Mouse (Mus musculus) MEL (cell line): ENCODE measurements around the gene Tekt4. TPM values are rescaled to one million over a fixed set of nuclear protein-coding genes. Genes with fewer than 3 reads are reported as not detected.

Experiments
- DNase-seq: peaks from one replicate; pipeline ENCODE4 v3.0.0; 2011; ENCODE audit warnings: low read depth, low spot score
- H3K27ac ChIP-seq: 2 replicates; pipeline ENCODE4 v1.5.1; 2012; ENCODE audit warnings: low read depth, mild to moderate bottlenecking, control low read depth, low read length, moderate library complexity; ENCODE audit not compliant: control insufficient read depth
- H3K27me3 ChIP-seq, 2 experiments: fragments of 150-350 bp in 1 of 2; sonication (generic) in 1 of 2; 2 replicates each; pipeline ENCODE4 v1.6.1; 2012; ENCODE audit warnings: low read length in 2 of 2, mild to moderate bottlenecking in 2 of 2, improper control_type of control experiment in 1 of 2, moderate library complexity in 1 of 2; ENCODE audit not compliant: insufficient read depth in 2 of 2, control insufficient read depth in 1 of 2
- H3K36me3 ChIP-seq, 2 experiments: 2 replicates each; pipeline ENCODE4 v1.6.1; 2012 to 2014; ENCODE audit warnings: low read length in 2 of 2, improper control_type of control experiment in 1 of 2, inconsistent platforms in 1 of 2, mild to moderate bottlenecking in 1 of 2; ENCODE audit not compliant: insufficient read depth in 2 of 2, control insufficient read depth in 1 of 2
- H3K4me1 ChIP-seq, 2 experiments: fragments of 150-350 bp in 1 of 2; sonication (generic) in 1 of 2; 2 replicates each; pipeline ENCODE4 v1.6.1; 2012; ENCODE audit warnings: low read length in 2 of 2, improper control_type of control experiment in 1 of 2, mild to moderate bottlenecking in 1 of 2; ENCODE audit not compliant: insufficient read depth in 2 of 2, control insufficient read depth in 1 of 2
- H3K4me3 ChIP-seq, 2 experiments: fragments of 150-350 bp in 1 of 2; sonication (generic) in 1 of 2; 2 replicates each; pipeline ENCODE4 v1.5.1; 2012; ENCODE audit warnings: low read depth in 2 of 2, low read length in 2 of 2, mild to moderate bottlenecking in 2 of 2, moderate library complexity in 2 of 2, control low read depth in 1 of 2, improper control_type of control experiment in 1 of 2; ENCODE audit not compliant: control insufficient read depth in 1 of 2, insufficient read depth in 1 of 2
- H3K79me2 ChIP-seq: 2 replicates; pipeline ENCODE4 v1.6.1; 2012; ENCODE audit warnings: mild to moderate bottlenecking, low read length, moderate library complexity; ENCODE audit not compliant: control insufficient read depth, poor library complexity, insufficient read depth
- H3K9ac ChIP-seq: 2 replicates; pipeline ENCODE4 v1.6.1; 2012; ENCODE audit warnings: low read depth, mild to moderate bottlenecking, control low read depth, low read length, moderate library complexity; ENCODE audit not compliant: control insufficient read depth, poor library complexity, severe bottlenecking
- H3K9me3 ChIP-seq: fragments of 150-350 bp; sonication (generic); replicated peaks from 2 replicates; pipeline ENCODE4 v1.6.1; 2012; ENCODE audit warnings: mild to moderate bottlenecking, low read length, improper control_type of control experiment, moderate library complexity; ENCODE audit not compliant: insufficient read depth
- BHLHE40 ChIP-seq: IDR thresholded peaks from 2 replicates; pipeline ENCODE4 v1.6.1; 2012; ENCODE audit warnings: low read depth, mild to moderate bottlenecking, inconsistent platforms, low read length, improper control_type of control experiment, borderline replicate concordance
- CTCF ChIP-seq, 3 experiments: IDR thresholded peaks in 2 of 3; conservative IDR thresholded peaks in 1 of 3; 2 replicates each; pipeline ENCODE4 v1.5.1; 2011 to 2012; ENCODE audit warnings: low read length in 3 of 3, low read depth in 2 of 3, mild to moderate bottlenecking in 2 of 3, improper control_type of control experiment in 1 of 3, inconsistent platforms in 1 of 3, mixed read lengths in 1 of 3, moderate library complexity in 1 of 3; ENCODE audit not compliant: control insufficient read depth in 1 of 3, insufficient read depth in 1 of 3, poor library complexity in 1 of 3, severe bottlenecking in 1 of 3
- GATA1 ChIP-seq: IDR thresholded peaks from 2 replicates; pipeline ENCODE4 v1.6.1; 2011; ENCODE audit warnings: low read depth, low read length, improper control_type of control experiment
- JUND ChIP-seq: IDR thresholded peaks from 2 replicates; pipeline ENCODE4 v1.6.1; 2011; ENCODE audit warnings: low read depth, mild to moderate bottlenecking, improper control_type of control experiment, low read length
- MAFK ChIP-seq: IDR thresholded peaks from 2 replicates; pipeline ENCODE4 v1.6.1; 2011; ENCODE audit warnings: low read depth, mild to moderate bottlenecking, low read length, improper control_type of control experiment, borderline replicate concordance
- MAX ChIP-seq: IDR thresholded peaks from 2 replicates; pipeline ENCODE4 v1.6.1; 2011; ENCODE audit warnings: low read length, improper control_type of control experiment
- MAZ ChIP-seq: IDR thresholded peaks from 2 replicates; pipeline ENCODE4 v1.6.1; 2012; ENCODE audit warnings: low read depth, mild to moderate bottlenecking, inconsistent platforms, low read length, improper control_type of control experiment
- MXI1 ChIP-seq: IDR thresholded peaks from 2 replicates; pipeline ENCODE4 v1.6.1; 2011; ENCODE audit warnings: mild to moderate bottlenecking, low read depth, low read length, improper control_type of control experiment
- MYB ChIP-seq: IDR thresholded peaks from 2 replicates; pipeline ENCODE4 v1.6.1; 2011; ENCODE audit warnings: mild to moderate bottlenecking, low read depth, low read length, improper control_type of control experiment
- MYC ChIP-seq: IDR thresholded peaks from 2 replicates; pipeline ENCODE4 v1.6.1; 2011; ENCODE audit warnings: low read depth, mild to moderate bottlenecking, low read length, improper control_type of control experiment, moderate library complexity
- POLR2AphosphoS5 ChIP-seq: IDR thresholded peaks from 2 replicates; pipeline ENCODE4 v1.6.1; 2012; ENCODE audit warnings: low read depth, borderline replicate concordance, mild to moderate bottlenecking, inconsistent platforms, low read length, moderate library complexity, mixed read lengths
- RAD21 ChIP-seq: IDR thresholded peaks from 2 replicates; pipeline ENCODE4 v1.6.1; 2011; ENCODE audit warnings: mild to moderate bottlenecking, low read depth, low read length, improper control_type of control experiment
- SMC3 ChIP-seq: IDR thresholded peaks from 2 replicates; pipeline ENCODE4 v1.6.1; 2011; ENCODE audit warnings: low read depth, low read length, improper control_type of control experiment
- TAL1 ChIP-seq: IDR thresholded peaks from 2 replicates; pipeline ENCODE4 v1.6.1; 2012; ENCODE audit warnings: mild to moderate bottlenecking, inconsistent platforms, low read length, moderate library complexity, mixed read lengths
- TBP ChIP-seq: IDR thresholded peaks from 2 replicates; pipeline ENCODE4 v1.8.0; 2011; ENCODE audit warnings: low read depth, low read length, improper control_type of control experiment
- TCF12 ChIP-seq: IDR thresholded peaks from 2 replicates; pipeline ENCODE4 v1.6.1; 2014; ENCODE audit warnings: low read depth, mild to moderate bottlenecking, inconsistent platforms, low read length, improper control_type of control experiment, moderate library complexity
- USF1 ChIP-seq: IDR thresholded peaks from 2 replicates; pipeline ENCODE4 v1.6.1; 2014; ENCODE audit warnings: low read depth, mild to moderate bottlenecking, inconsistent platforms, low read length, improper control_type of control experiment, moderate library complexity
- ZC3H11A ChIP-seq: IDR thresholded peaks from 2 replicates; pipeline ENCODE4 v1.6.1; 2012; ENCODE audit warnings: low read depth, mild to moderate bottlenecking, inconsistent platforms, low read length, improper control_type of control experiment
- ZKSCAN1 ChIP-seq: IDR thresholded peaks from 2 replicates; pipeline ENCODE4 v1.6.1; 2012; ENCODE audit warnings: low read depth, mild to moderate bottlenecking, inconsistent platforms, low read length, improper control_type of control experiment, moderate library complexity
- ZNF384 ChIP-seq: IDR thresholded peaks from 2 replicates; pipeline ENCODE4 v1.6.1; 2012; ENCODE audit warnings: low read depth, mild to moderate bottlenecking, inconsistent platforms, low read length, improper control_type of control experiment
- polyA plus RNA-seq, 2 experiments: library from polyadenylated mRNA; stranded (reverse) in 1 of 2; unstranded in 1 of 2; fragments of >175 nt in 1 of 2; fragments of >200 nt in 1 of 2; gene quantifications; 2 replicates each; pipeline versions ENCODE4 v1.2.1 to v1.2.4; 2012; ENCODE audit warnings: low replicate concordance in 2 of 2, low read depth in 1 of 2; ENCODE audit not compliant: insufficient read length in 2 of 2, insufficient read depth in 1 of 2, missing spikeins in 1 of 2
- total RNA-seq: library from RNA; depleted of rRNA; stranded (reverse); fragments of 300-350 nt; gene quantifications from 2 replicates; pipeline ENCODE4 v1.2.3, GENCODE M21; 2012

Tekt4 gene
- total and polyA plus RNA-seq, 3 experiments, result not detected

- Histone ChIP-seq H3K27ac (no peak overlapping the region), H3K4me3 (no peak overlapping the region), H3K9me3 (no peaks in the 10 kb centered on the region), H3K9ac (no peak overlapping the region), H3K36me3 (no peaks in the 10 kb centered on the region), H3K27me3 (peaks cover 0 to 1% of the 10 kb centered on the region in 2 experiments; a peak in 3 of 4 replicates), H3K4me1 (no peaks in the 10 kb centered on the region), H3K79me2 (no peaks in the 10 kb centered on the region)
- DNase-seq, result no peak
- no peak for TF ChIP-seq RAD21
- no peak for TF ChIP-seq POLR2AphosphoS5
- no peak for TF ChIP-seq MXI1
- no peak for TF ChIP-seq MAZ
- no peak for TF ChIP-seq GATA1
- no peak for TF ChIP-seq MYC
- TF ChIP-seq BHLHE40, result no peak
- TF ChIP-seq ZC3H11A, result no peak
- no peak for TF ChIP-seq SMC3
Observed at GRCm38 (mm10) chr17:25456540-25456939, 2.1 kb downstream of the Tekt4 start.

GRCm38 (mm10) chr17:25462236-25462875, 7.9 kb downstream of the Tekt4 start:
- DNase-seq, result no peak
- TF ChIP-seq TAL1 (no peak), CTCF (IDR thresholded peaks at IDR 0.05 in 2 of 3, conservative IDR thresholded peaks at IDR 0.05 in 1 of 3; ENCODE audit: control insufficient read depth in 1 of 3, insufficient read depth in 1 of 3, low read depth in 2 of 3, low read length in 3 of 3, poor library complexity in 1 of 3, severe bottlenecking in 1 of 3) (no peak), JUND (no peak), TCF12 (no peak), USF1 (no peak), TBP (no peak), MYB (no peak), MAX (no peak), SMC3 (no peak), ZNF384 (no peak), MAFK (no peak), MXI1 (no peak), ZKSCAN1 (no peak)

More at GRCm38 (mm10) chr17:25462236-25462875, 7.9 kb downstream of the Tekt4 start:
- no peaks in the 10 kb centered on the region for H3K36me3 ChIP-seq
- H3K79me2 ChIP-seq, result no peaks in the 10 kb centered on the region
- H3K4me1 ChIP-seq, result no peaks in the 10 kb centered on the region
- H3K9ac ChIP-seq, result no peak overlapping the region
- H3K9me3 ChIP-seq, result no peaks in the 10 kb centered on the region
- no peak overlapping the region for H3K27ac ChIP-seq
- peaks cover 0 to 2% of the 10 kb centered on the region in 2 experiments; a peak in 3 of 4 replicates for H3K27me3 ChIP-seq
- H3K4me3 ChIP-seq, result no peak overlapping the region
